Mouse (Mus musculus) layer of hippocampus, adult 11-12 months (tissue): Measurements from ENCODE around the gene Snca.
"Not testable (repeated sequence)": the region's sequence is repeated elsewhere in the genome, so short reads cannot be mapped to it uniquely, and the experiment has no call there.

Experiments used
- DNase-seq: peaks from one replicate; pipeline ENCODE4 v3.0.0; 2022; ENCODE audit warnings: low spot score

Snca gene

DNA sequence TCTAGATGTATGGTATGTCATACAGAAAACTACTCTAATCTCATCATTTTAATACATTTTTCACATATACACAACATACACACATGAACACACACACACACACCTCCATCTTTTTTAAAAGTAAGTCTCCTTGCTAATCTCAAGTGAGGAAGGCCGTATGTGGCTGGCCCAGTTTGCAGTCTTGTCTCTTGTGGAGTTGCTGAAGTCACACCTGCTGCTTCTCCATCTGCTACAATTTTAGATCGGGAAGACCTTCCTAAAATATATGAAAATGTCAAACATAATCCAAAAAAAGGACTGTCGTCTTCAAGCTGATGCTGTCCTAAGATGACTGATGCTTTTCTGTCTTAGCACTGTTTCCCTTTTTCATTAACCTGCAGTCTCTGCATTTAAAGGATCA, 112.1 kb downstream of the Snca start:
- DNase-seq, result no peak

DNA sequence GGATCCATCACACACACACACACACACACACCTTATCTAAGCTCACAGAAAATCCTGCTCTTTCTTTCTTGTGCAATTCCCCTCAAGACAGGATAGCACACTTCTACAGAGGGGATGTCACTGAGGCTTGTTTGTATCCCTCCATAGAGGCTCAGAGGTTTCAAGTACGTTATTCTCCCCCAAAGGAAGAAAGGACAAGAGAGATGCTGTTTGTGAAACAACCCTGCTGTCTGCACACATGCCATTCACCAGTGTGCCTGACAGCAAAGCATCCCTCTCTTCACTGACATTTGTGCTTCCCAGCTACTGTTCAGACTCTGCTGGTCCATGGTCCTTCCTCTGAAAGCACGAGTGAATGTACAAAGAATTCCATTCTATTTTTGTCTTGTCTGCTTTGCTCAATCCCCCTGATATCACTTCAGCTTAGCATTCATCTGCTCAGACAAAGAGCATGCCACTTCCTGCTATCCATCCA, 119.6 kb downstream of the Snca start:
- DNase-seq, result no peak

DNA sequence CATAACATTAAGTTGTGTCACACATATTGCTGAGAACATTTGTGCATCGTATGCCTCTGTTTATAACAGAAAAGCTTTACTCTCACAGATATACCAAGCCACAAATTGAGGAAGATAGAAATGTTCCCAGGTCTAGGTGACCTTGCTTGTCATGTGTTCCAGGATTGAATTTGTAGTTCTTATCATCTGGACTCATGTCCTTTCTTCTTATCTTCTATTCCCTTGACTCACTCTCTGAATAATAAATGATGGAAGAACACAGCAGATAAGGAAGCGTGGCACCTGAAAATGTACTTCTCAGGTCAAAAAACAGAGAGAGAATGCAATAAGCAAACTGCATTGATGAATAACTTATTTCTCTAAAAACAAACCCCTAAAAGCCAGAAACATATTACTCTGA, 131.6 kb downstream of the Snca start:
- DNase-seq, result no peak

DNA sequence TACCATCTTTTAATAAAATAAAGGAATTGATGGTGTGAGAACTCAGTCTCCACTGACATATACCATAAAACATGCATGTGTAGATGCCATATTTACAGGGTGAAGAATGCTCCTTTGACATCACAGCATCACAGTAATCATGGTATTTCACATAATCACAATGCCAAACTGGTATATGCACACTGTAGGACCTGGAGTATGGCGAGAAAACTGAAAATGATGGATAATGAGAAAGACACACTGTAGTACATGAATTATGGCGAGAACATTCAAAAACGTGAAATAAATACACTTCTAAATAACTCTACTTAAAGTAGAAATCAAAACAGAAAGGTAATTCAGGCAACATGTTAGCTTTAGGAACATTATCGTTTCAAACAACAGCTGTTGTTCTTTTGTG, 142.6 kb downstream of the Snca start:
- DNase-seq, result not testable (repeated sequence)

DNA sequence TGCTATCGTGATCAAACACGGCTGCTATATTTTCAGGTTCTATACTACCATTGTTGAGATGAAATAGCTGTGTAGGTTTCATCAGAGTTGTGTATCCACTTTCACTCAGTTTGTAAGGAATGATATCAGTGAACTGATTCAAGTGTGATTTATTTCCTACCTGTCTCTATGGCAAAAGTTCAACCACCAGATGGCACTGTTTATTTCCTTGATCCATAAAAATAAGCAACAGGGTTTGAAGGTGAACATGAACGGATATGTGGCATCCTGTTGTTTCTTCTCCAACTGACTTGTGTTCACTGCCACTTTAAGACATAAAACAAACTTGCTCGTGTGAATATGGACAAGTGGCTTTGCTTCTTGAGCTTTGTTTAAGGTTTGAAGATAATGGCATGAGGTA, 147.4 kb downstream of the Snca start:
- peak; percentile 48 for DNase-seq
